ENCODE assay signal across 51 mouse cellular contexts in genomic region chr17:33848139-33848538, GRCm38 (mm10). TPM values are rescaled to one million over a fixed set of nuclear protein-coding genes. Genes with fewer than 3 reads are reported as not detected.
"Had no signal": no experiment of that assay in that cellular context is flagged by ENCODE, and none has a peak within 500 bp of the region (broad histone marks: within the 10 kb centered on the region; RNA-seq: fewer than 3 reads in every experiment).

No protein-coding gene starts in this region.

- H3K27me3 ChIP-seq: heart, embryonic 12.5 days; heart, embryonic 13.5 days; heart, embryonic 15.5 days; hindbrain, embryonic 12.5 days; hindbrain, embryonic 13.5 days; hindbrain, embryonic 15.5 days; intestine, embryonic 15.5 days; kidney, embryonic 15.5 days had no signal

- H3K9ac ChIP-seq: heart, embryonic 12.5 days; heart, embryonic 13.5 days; heart, embryonic 15.5 days; hindbrain, embryonic 12.5 days; hindbrain, embryonic 13.5 days; hindbrain, embryonic 14.5 days; hindbrain, embryonic 15.5 days; intestine, embryonic 15.5 days; kidney, embryonic 15.5 days had no signal

- DNase-seq: heart, postnatal 10 days; heart, postnatal 14 days; heart, postnatal 36 days; kidney, adult 11 months; kidney, adult 18-20 months; kidney, adult 2 months; kidney, adult 8-10 months; kidney, adult 9 months; kidney, postnatal 10 days; kidney, postnatal 14 days; kidney, postnatal 25 days; kidney, postnatal 36 days; kidney, postnatal 4 days; layer of hippocampus, adult 9-11 months; layer of hippocampus, postnatal 36 days had no signal

- ATAC-seq: hindbrain, embryonic 16.5 days; hindbrain, postnatal 0 days; inflammation-experienced regulatory T-cells, adult 6 months; intestine, embryonic 15.5 days; intestine, embryonic 16.5 days; intestine, postnatal 0 days had no signal

- H3K4me3 ChIP-seq: heart, embryonic 12.5 days; heart, embryonic 13.5 days; heart, embryonic 15.5 days; hindbrain, embryonic 10.5 days; hindbrain, embryonic 12.5 days; hindbrain, embryonic 13.5 days; hindbrain, embryonic 15.5 days; intestine, embryonic 15.5 days; kidney, embryonic 15.5 days; layer of hippocampus, adult 2 months; left cerebral cortex, adult 2 months had no signal

- H3K9me3 ChIP-seq: heart, embryonic 12.5 days; heart, embryonic 13.5 days; heart, embryonic 15.5 days; hindbrain, embryonic 10.5 days; hindbrain, embryonic 12.5 days; hindbrain, embryonic 13.5 days; hindbrain, embryonic 15.5 days; intestine, embryonic 15.5 days; kidney, embryonic 15.5 days had no signal

- H3K36me3 ChIP-seq: heart, embryonic 15.5 days had no signal

- H3K27ac ChIP-seq: heart, embryonic 13.5 days; heart, embryonic 15.5 days; hindbrain, embryonic 10.5 days; hindbrain, embryonic 12.5 days; hindbrain, embryonic 13.5 days; hindbrain, embryonic 14.5 days; hindbrain, embryonic 15.5 days; hindbrain, postnatal 0 days; intestine, embryonic 15.5 days; kidney, embryonic 15.5 days; kidney, postnatal 0 days; layer of hippocampus, adult 2 months; left cerebral cortex, adult 2 months had no signal

- H3K4me2 ChIP-seq: heart, embryonic 11.5 days; heart, embryonic 12.5 days; heart, embryonic 13.5 days; heart, embryonic 15.5 days; hindbrain, embryonic 12.5 days; hindbrain, embryonic 13.5 days; hindbrain, embryonic 14.5 days; hindbrain, embryonic 15.5 days; intestine, embryonic 15.5 days; kidney, embryonic 15.5 days had no signal

RNA-seq across cellular contexts. Expression of gene Gm7029, which starts 25.5 kb away (rescaled TPM):
- total RNA-seq: heart, postnatal 10 days; heart, postnatal 14 days; heart, postnatal 25 days; heart, postnatal 36 days; hematopoietic stem cell, adult 5-6 weeks; hindbrain, postnatal 0 days; layer of hippocampus, adult 18-20 months; layer of hippocampus, adult 2 months; layer of hippocampus, adult 8-10 months; layer of hippocampus, postnatal 10 days; layer of hippocampus, postnatal 14 days; layer of hippocampus, postnatal 25 days; layer of hippocampus, postnatal 36 days; left cerebral cortex, adult 18-20 months; left cerebral cortex, adult 2 months; left cerebral cortex, adult 8-10 months had no signal
- polyA plus RNA-seq: heart, embryonic 11.5 days; heart, embryonic 12.5 days; heart, embryonic 13.5 days; heart, embryonic 14.5 days; heart, embryonic 15.5 days; heart, embryonic 16.5 days; heart, postnatal 0 days; hindbrain, embryonic 10.5 days; hindbrain, embryonic 11.5 days; hindbrain, embryonic 12.5 days; hindbrain, embryonic 13.5 days; hindbrain, embryonic 14.5 days; hindbrain, embryonic 15.5 days; hindbrain, embryonic 16.5 days; hindbrain, postnatal 0 days; inflammation-experienced regulatory T-cells, adult 6 months; intestine, embryonic 14.5 days; intestine, embryonic 15.5 days; intestine, embryonic 16.5 days; intestine, postnatal 0 days; kidney, adult 2 months; kidney, embryonic 14.5 days; kidney, embryonic 15.5 days; kidney, embryonic 16.5 days; kidney, postnatal 0 days; large intestine, adult 2 months had no signal
